Mouse (Mus musculus): ENCODE measurements around the gene Rbp7. TPM values are rescaled to one million over a fixed set of nuclear protein-coding genes. Genes with fewer than 3 reads are reported as not detected.
A peak's percentile ranks its signal among the peaks of the same experiment; 100 is the strongest.

Gene Rbp7
- polyA plus RNA-seq, 1 experiment from 2014 or later: 1.3 TPM

- no peak for TF ChIP-seq CTCF (IDR thresholded peaks at IDR 0.05; ENCODE audit: low read depth)
- DNase-seq (ENCODE audit: low spot score) (no peak), ATAC-seq (replicated peaks; ENCODE audit: low FRiP score, low read depth) (no peak)
- Histone ChIP-seq H3K9ac (ENCODE audit: low read depth, low read length) (no peak overlapping the region), H3K4me2 (ENCODE audit: low read length) (no peak overlapping the region), H3K9me3 (replicated peaks; ENCODE audit: low read length) (no peaks in the 10 kb centered on the region), H3K4me1 (replicated peaks; ENCODE audit: insufficient read depth, low read length) (no peaks in the 10 kb centered on the region), H3K27me3 (ENCODE audit: insufficient read depth, low read length) (no peaks in the 10 kb centered on the region), H3K4me3 (replicated peaks; ENCODE audit: low read depth, low read length) (no peak overlapping the region), H3K36me3 (ENCODE audit: insufficient read depth, low read length) (no peaks in the 10 kb centered on the region), H3K27ac (no peak overlapping the region)
- WGBS: 80% methylated on average over 5 of the region's 5 CpGs
Observed at GRCm38 (mm10) chr4:149429592-149429991, 25.2 kb downstream of the Rbp7 start.

GRCm38 (mm10) chr4:149426325-149427199 is 28.2 kb downstream of the Rbp7 start, which contains the start of gene Ube4b:
Gene Ube4b (minus strand): TSS chr4:149426749.
- Histone ChIP-seq H3K4me3 (replicated peaks; ENCODE audit: low read depth, low read length) (peak within 1 kb of the TSS; percentile 77), H3K27ac (peak within 1 kb of the TSS; percentile 96), H3K9me3 (replicated peaks; ENCODE audit: low read length) (no peaks in the 10 kb centered on the region), H3K9ac (ENCODE audit: low read depth, low read length) (peak within 1 kb of the TSS; percentile 83), H3K27me3 (ENCODE audit: insufficient read depth, low read length) (no peaks in the 10 kb centered on the region), H3K4me1 (replicated peaks; ENCODE audit: insufficient read depth, low read length) (peaks cover 6% of the 10 kb centered on the region; the same call in 1 of the 2 replicates), H3K4me2 (ENCODE audit: low read length) (peak within 1 kb of the TSS; percentile 70), H3K36me3 (ENCODE audit: insufficient read depth, low read length) (no peaks in the 10 kb centered on the region)
- under 1% methylated on average over 46 of the region's 50 CpGs for WGBS
- ATAC-seq (replicated peaks; ENCODE audit: low FRiP score, low read depth) (peak; percentile 92), DNase-seq (ENCODE audit: low spot score) (peak; percentile 98)
- TF ChIP-seq CTCF (IDR thresholded peaks at IDR 0.05; ENCODE audit: low read depth): no peak

- Histone ChIP-seq H3K4me2 (ENCODE audit: low read length) (peak overlapping the region; percentile 70), H3K9ac (ENCODE audit: low read depth, low read length) (peak overlapping the region; percentile 83), H3K4me1 (replicated peaks; ENCODE audit: insufficient read depth, low read length) (peaks cover 6% of the 10 kb centered on the region; the same call in 1 of the 2 replicates), H3K27me3 (ENCODE audit: insufficient read depth, low read length) (no peaks in the 10 kb centered on the region), H3K9me3 (replicated peaks; ENCODE audit: low read length) (no peaks in the 10 kb centered on the region), H3K36me3 (ENCODE audit: insufficient read depth, low read length) (no peaks in the 10 kb centered on the region), H3K4me3 (replicated peaks; ENCODE audit: low read depth, low read length) (peak overlapping the region; percentile 77), H3K27ac (peak overlapping the region; percentile 96)
- DNase-seq (ENCODE audit: low spot score) (no peak), ATAC-seq (replicated peaks; ENCODE audit: low FRiP score, low read depth) (no peak)
- no peak for TF ChIP-seq CTCF (IDR thresholded peaks at IDR 0.05; ENCODE audit: low read depth)
- 0% methylated on average over 35 of the region's 35 CpGs for WGBS
Observed at GRCm38 (mm10) chr4:149425801-149426292, 28.9 kb downstream of the Rbp7 start.

GRCm38 (mm10) chr4:149424755-149425154 is 30.0 kb downstream of the Rbp7 start:
- H3K4me2 ChIP-seq (ENCODE audit: low read length): peak overlapping the region; percentile 70
- TF ChIP-seq CTCF (IDR thresholded peaks at IDR 0.05; ENCODE audit: low read depth): no peak
- H3K9me3 ChIP-seq (replicated peaks; ENCODE audit: low read length): no peaks in the 10 kb centered on the region
- ATAC-seq (replicated peaks; ENCODE audit: low FRiP score, low read depth) (no peak), DNase-seq (ENCODE audit: low spot score) (peak; percentile 34)
- H3K4me1 ChIP-seq (replicated peaks; ENCODE audit: insufficient read depth, low read length): peaks cover 6% of the 10 kb centered on the region; the same call in 1 of the 2 replicates
- H3K27ac ChIP-seq: peak overlapping the region; percentile 48; the same call in 1 of the 2 replicates
- peak overlapping the region; percentile 83 for H3K9ac ChIP-seq (ENCODE audit: low read depth, low read length)
- WGBS: under 1% methylated on average over 9 of the region's 9 CpGs
- H3K27me3 ChIP-seq (ENCODE audit: insufficient read depth, low read length): no peaks in the 10 kb centered on the region
- 0 out of 2 replicates have a peak, but pooled peaks cover 4% of the 10 kb centered on the region for H3K36me3 ChIP-seq (ENCODE audit: insufficient read depth, low read length)
- H3K4me3 ChIP-seq (replicated peaks; ENCODE audit: low read depth, low read length): peak overlapping the region; percentile 77

- Histone ChIP-seq H3K9ac (ENCODE audit: low read depth, low read length) (no peak overlapping the region), H3K27me3 (ENCODE audit: insufficient read depth, low read length) (no peaks in the 10 kb centered on the region), H3K27ac (no peak overlapping the region), H3K4me3 (replicated peaks; ENCODE audit: low read depth, low read length) (no peak overlapping the region), H3K36me3 (ENCODE audit: insufficient read depth, low read length) (0 out of 2 replicates have a peak, but pooled peaks cover 8% of the 10 kb centered on the region), H3K9me3 (replicated peaks; ENCODE audit: low read length) (no peaks in the 10 kb centered on the region), H3K4me2 (ENCODE audit: low read length) (no peak overlapping the region), H3K4me1 (replicated peaks; ENCODE audit: insufficient read depth, low read length) (peaks cover 22% of the 10 kb centered on the region; the same call in 1 of the 2 replicates)
- no peak for DNase-seq (ENCODE audit: low spot score)
- WGBS: 65% methylated on average over 5 of the region's 5 CpGs
- no peak for TF ChIP-seq CTCF (IDR thresholded peaks at IDR 0.05; ENCODE audit: low read depth)
- no peak for ATAC-seq (replicated peaks; ENCODE audit: low FRiP score, low read depth)
Observed at GRCm38 (mm10) chr4:149417854-149418365, 36.9 kb downstream of the Rbp7 start.

DNA sequence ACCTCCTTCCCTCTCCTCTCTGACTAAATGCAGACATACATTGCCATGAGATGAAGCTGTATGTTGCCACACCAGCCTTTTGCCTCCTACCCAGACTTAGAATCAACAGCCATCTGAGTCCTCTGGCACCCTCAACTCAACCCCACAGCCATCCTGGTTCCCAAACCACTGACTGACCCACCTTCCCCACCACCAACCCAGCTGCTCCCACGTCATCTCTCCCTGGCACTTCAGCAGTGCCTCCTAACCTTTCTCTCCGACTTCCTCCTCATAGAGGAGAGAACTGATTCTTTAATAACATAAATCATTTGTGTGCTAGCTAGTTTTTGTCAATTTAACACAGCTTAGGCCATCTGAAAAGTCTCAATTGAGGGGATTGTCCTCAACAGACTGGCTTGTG is 37.8 kb downstream of the Rbp7 start:
- 51% methylated on average over 2 of the region's 2 CpGs for WGBS
- Histone ChIP-seq H3K27ac (peak overlapping the region; percentile 52), H3K4me3 (replicated peaks; ENCODE audit: low read depth, low read length) (no peak overlapping the region), H3K27me3 (ENCODE audit: insufficient read depth, low read length) (no peaks in the 10 kb centered on the region), H3K36me3 (ENCODE audit: insufficient read depth, low read length) (0 out of 2 replicates have a peak, but pooled peaks cover 8% of the 10 kb centered on the region), H3K4me1 (replicated peaks; ENCODE audit: insufficient read depth, low read length) (peaks cover 21% of the 10 kb centered on the region; the same call in 1 of the 2 replicates), H3K9ac (ENCODE audit: low read depth, low read length) (no peak overlapping the region), H3K9me3 (replicated peaks; ENCODE audit: low read length) (no peaks in the 10 kb centered on the region), H3K4me2 (ENCODE audit: low read length) (no peak overlapping the region)
- TF ChIP-seq CTCF (IDR thresholded peaks at IDR 0.05; ENCODE audit: low read depth): no peak
- no peak for DNase-seq (ENCODE audit: low spot score)
- no peak for ATAC-seq (replicated peaks; ENCODE audit: low FRiP score, low read depth)

All from kidney, postnatal 0 days (tissue).